Mouse (Mus musculus): ENCODE data around the gene Mettl21a.

- TF ChIP-seq POLR2A (IDR thresholded peaks at IDR 0.05; ENCODE audit: insufficient read depth, low read depth, low read length) (no peak), CTCF (IDR thresholded peaks at IDR 0.05; ENCODE audit: insufficient read depth, low read depth, low read length) (no peak)
Observed at GRCm38 (mm10) chr1:64623558-64624435, 6.8 kb upstream of the Mettl21a start.

Measured in olfactory bulb, adult 2 months (tissue).